Mouse (Mus musculus): Measurements from ENCODE around the gene Ypel2.

- no peak for TF ChIP-seq CTCF (IDR thresholded peaks at IDR 0.05; ENCODE audit: borderline replicate concordance, extremely low read depth, insufficient read depth, insufficient read length)
- TF ChIP-seq POLR2A (IDR thresholded peaks at IDR 0.05; ENCODE audit: borderline replicate concordance, extremely low read depth, insufficient read depth, insufficient read length, poor library complexity, severe bottlenecking): no peak
Measured at GRCm38 (mm10) chr11:86952659-86953058, 40.8 kb downstream of the Ypel2 start.

Data from brain, embryonic 14.5 days (tissue).